Mouse (Mus musculus): ENCODE measurements at regions not wholly inside any gene's neighbourhood (a gene's known extent, or its start where the extent isn't known, plus 50 kb on each side); places are given as distances from the start of the nearest gene placed in this dataset.

DNA sequence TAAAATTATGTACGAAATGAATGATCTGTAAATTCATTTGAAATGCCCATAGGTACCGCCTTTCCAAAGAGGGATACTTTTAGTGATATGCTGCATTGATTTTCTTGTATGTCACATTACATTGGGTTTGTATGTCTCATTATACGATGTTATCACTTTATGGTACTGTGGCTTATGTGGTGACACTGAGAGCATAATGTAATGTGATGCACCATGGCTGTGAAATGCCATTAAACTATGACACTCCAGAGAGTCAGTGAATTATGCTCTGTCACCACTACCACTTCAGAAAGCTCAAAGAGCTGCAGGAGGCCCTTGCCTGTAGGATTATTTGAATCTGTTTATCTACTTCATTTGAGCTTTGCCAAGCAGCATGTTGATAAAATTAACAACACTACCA lies 695.4 kb upstream of the Slc10a2 start:
- DNase-seq: no peak

DNA sequence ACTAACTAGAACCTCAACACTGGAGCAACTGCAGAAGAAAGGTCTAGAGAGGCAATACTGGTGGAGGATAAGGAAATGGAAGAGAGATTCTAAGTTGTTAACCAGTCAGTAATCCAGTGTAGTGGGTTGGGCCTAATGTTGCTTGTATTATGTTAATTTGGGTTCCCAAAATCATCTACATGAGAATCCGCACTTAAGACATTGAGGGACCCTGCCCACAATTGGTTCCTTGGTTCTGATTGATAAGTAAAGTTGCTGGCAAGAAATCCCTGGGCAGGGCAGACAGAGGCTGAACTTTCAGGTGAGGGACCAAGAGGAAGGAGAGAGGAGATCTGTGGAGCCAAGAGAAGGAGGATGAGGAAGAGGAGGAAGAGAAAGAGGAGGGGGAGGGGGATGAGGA lies 651.2 kb upstream of the Slc10a2 start:
- DNase-seq: no peak

DNA sequence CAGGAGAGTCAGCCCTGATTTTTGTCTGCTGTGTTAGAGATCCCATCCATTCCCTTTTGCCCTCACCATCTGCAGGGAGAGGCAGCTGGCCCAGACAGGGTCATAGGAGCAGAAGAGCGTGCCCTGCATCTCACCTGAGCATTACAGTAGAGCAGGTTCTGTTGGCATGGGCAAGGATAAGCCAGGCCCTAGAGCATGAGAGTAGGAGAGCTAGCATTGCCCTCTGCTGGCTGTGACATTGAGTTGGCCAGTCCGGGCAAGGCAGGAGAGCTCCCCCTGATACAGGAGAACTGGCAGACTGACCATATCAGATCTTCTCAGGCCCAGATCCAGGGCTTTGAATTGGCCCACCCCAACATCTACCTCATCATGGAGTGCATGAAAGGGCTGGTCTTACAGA lies 634.4 kb upstream of the Slc10a2 start:
- peak; percentile 1 for DNase-seq

DNA sequence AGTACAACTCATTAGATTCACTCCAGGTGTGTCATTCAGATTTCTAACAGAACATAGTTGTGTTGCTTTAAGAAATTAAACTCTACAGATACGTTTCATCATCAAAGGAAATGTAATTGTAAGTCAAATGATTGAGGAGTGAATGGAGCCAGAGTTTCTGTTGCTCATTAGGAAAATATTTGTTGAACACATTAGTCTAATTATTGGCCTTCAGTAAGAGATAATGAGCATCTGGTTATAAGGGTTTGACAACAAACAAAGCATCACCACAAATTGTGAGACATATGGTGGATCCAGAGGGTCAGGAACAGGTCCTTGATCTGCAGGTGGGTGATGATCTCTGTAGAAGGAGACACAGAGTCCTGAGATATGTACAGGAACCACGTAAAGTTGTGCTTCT lies 622.3 kb upstream of the Slc10a2 start:
- no peak for DNase-seq

DNA sequence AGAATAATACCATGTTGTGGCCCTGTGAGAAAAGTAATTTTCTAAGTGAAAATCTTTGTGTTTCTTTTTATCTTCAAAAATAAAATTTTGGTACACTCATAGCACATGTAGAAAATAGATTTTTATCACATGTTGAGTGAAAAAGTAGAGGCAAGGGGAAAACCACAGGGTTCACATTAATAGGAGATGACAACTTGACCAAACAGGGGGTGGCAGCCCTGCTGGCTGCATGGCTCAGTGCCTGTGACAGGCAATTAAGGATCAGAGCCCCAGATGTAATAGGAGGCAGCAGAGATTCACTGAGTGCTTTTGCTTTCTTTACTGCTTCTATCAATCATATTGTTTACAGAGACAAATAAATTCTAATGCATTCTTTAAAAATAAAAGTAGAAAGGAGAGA lies 582.8 kb upstream of the Slc10a2 start:
- no peak for DNase-seq

DNA sequence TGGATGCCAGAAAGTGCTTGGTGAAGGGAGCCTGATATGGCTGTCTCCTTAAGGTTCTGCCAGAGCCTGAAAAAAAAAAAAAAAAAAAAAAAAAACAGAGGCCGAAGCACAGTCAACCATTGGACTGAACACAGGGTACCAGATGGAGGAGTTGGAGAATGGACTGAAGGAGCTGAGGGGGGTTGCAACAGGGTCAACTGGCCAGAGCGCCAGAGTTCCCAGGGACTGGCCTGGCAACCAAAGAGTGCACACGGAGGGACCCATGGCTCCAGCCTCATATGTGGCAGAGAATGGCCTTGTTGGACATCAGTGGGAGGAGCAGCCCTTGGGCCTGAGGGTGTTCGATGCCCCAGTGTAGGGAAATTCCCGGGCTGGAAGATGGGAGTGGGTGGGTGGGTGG lies 569.8 kb upstream of the Slc10a2 start:
- no peak for DNase-seq
